Mouse (Mus musculus): ENCODE results near the gene Psen2. TPM values are rescaled to one million over a fixed set of nuclear protein-coding genes. Genes with fewer than 3 reads are reported as not detected.

Gene Psen2
- polyA plus RNA-seq, 1 experiment from 2014 or later: 20.7 TPM

GRCm38 (mm10) chr1:180247901-180248300 lies 15.3 kb downstream of the Psen2 start:
- H3K4me1 ChIP-seq (ENCODE audit: control insufficient read depth, insufficient read depth, low read length): peaks cover 9% of the 10 kb centered on the region
- no peak for ATAC-seq (ENCODE audit: insufficient read depth, low FRiP score)
- no peak overlapping the region for H3K27ac ChIP-seq (ENCODE audit: low read length)
- no peaks in the 10 kb centered on the region for H3K36me3 ChIP-seq (ENCODE audit: control insufficient read depth, insufficient read depth, low read length)
- H3K9me3 ChIP-seq (replicated peaks; ENCODE audit: control insufficient read depth, low read length): no peaks in the 10 kb centered on the region
- no peak overlapping the region for H3K4me2 ChIP-seq (ENCODE audit: low read depth, low read length)
- 74% methylated on average over 7 of the region's 7 CpGs for WGBS
- H3K27me3 ChIP-seq (ENCODE audit: control insufficient read depth, insufficient read depth, low read length): no peaks in the 10 kb centered on the region
- no peak overlapping the region for H3K9ac ChIP-seq (ENCODE audit: low read length)
- no peak overlapping the region for H3K4me3 ChIP-seq (replicated peaks; ENCODE audit: low read length)

- ATAC-seq (ENCODE audit: insufficient read depth, low FRiP score): peak; percentile 17; the same call in 1 of the 2 replicates
- 51% methylated on average over 13 of the region's 13 CpGs for WGBS
Observed at GRCm38 (mm10) chr1:180245741-180246507, 17.3 kb downstream of the Psen2 start.

GRCm38 (mm10) chr1:180231729-180232128 lies 31.5 kb downstream of the Psen2 start:
- Histone ChIP-seq H3K9ac (ENCODE audit: low read length) (no peak overlapping the region), H3K4me3 (replicated peaks; ENCODE audit: low read length) (no peak overlapping the region), H3K4me2 (ENCODE audit: low read depth, low read length) (no peak overlapping the region), H3K27me3 (ENCODE audit: control insufficient read depth, insufficient read depth, low read length) (no peaks in the 10 kb centered on the region), H3K9me3 (replicated peaks; ENCODE audit: control insufficient read depth, low read length) (no peaks in the 10 kb centered on the region), H3K27ac (ENCODE audit: low read length) (no peak overlapping the region), H3K36me3 (ENCODE audit: control insufficient read depth, insufficient read depth, low read length) (no peaks in the 10 kb centered on the region), H3K4me1 (ENCODE audit: control insufficient read depth, insufficient read depth, low read length) (peaks cover under 1% of the 10 kb centered on the region; the same call in 1 of the 2 replicates)
- no peak for ATAC-seq (ENCODE audit: insufficient read depth, low FRiP score)
- 78% methylated on average over 3 of the region's 3 CpGs for WGBS

More at GRCm38 (mm10) chr1:180245741-180246507, 17.3 kb downstream of the Psen2 start:
- no peak overlapping the region for H3K9ac ChIP-seq (ENCODE audit: low read length)
- H3K4me1 ChIP-seq (ENCODE audit: control insufficient read depth, insufficient read depth, low read length): peaks cover 9% of the 10 kb centered on the region
- no peaks in the 10 kb centered on the region for H3K9me3 ChIP-seq (replicated peaks; ENCODE audit: control insufficient read depth, low read length)
- no peak overlapping the region for H3K4me3 ChIP-seq (replicated peaks; ENCODE audit: low read length)
- H3K4me2 ChIP-seq (ENCODE audit: low read depth, low read length): no peak overlapping the region
- no peak overlapping the region for H3K27ac ChIP-seq (ENCODE audit: low read length)
- no peaks in the 10 kb centered on the region for H3K27me3 ChIP-seq (ENCODE audit: control insufficient read depth, insufficient read depth, low read length)
- no peaks in the 10 kb centered on the region for H3K36me3 ChIP-seq (ENCODE audit: control insufficient read depth, insufficient read depth, low read length)

- Histone ChIP-seq H3K27me3 (ENCODE audit: control insufficient read depth, insufficient read depth, low read length) (no peaks in the 10 kb centered on the region), H3K9ac (ENCODE audit: low read length) (no peak overlapping the region), H3K4me2 (ENCODE audit: low read depth, low read length) (no peak overlapping the region), H3K9me3 (replicated peaks; ENCODE audit: control insufficient read depth, low read length) (no peaks in the 10 kb centered on the region), H3K36me3 (ENCODE audit: control insufficient read depth, insufficient read depth, low read length) (no peaks in the 10 kb centered on the region), H3K4me3 (replicated peaks; ENCODE audit: low read length) (no peak overlapping the region), H3K4me1 (ENCODE audit: control insufficient read depth, insufficient read depth, low read length) (peaks cover 5% of the 10 kb centered on the region; the same call in 1 of the 2 replicates), H3K27ac (ENCODE audit: low read length) (no peak overlapping the region)
- 30% methylated on average over 2 of the region's 2 CpGs for WGBS
- no peak for ATAC-seq (ENCODE audit: insufficient read depth, low FRiP score)
Observed at GRCm38 (mm10) chr1:180230580-180230979, 32.7 kb downstream of the Psen2 start.

- peaks cover 7% of the 10 kb centered on the region; the same call in 1 of the 2 replicates for H3K4me1 ChIP-seq (ENCODE audit: control insufficient read depth, insufficient read depth, low read length)
- ATAC-seq (ENCODE audit: insufficient read depth, low FRiP score): no peak
- H3K36me3 ChIP-seq (ENCODE audit: control insufficient read depth, insufficient read depth, low read length): no peaks in the 10 kb centered on the region
- no peaks in the 10 kb centered on the region for H3K27me3 ChIP-seq (ENCODE audit: control insufficient read depth, insufficient read depth, low read length)
- 68% methylated on average over 7 of the region's 7 CpGs for WGBS
- no peak overlapping the region for H3K4me2 ChIP-seq (ENCODE audit: low read depth, low read length)
- no peak overlapping the region for H3K4me3 ChIP-seq (replicated peaks; ENCODE audit: low read length)
- no peak overlapping the region for H3K27ac ChIP-seq (ENCODE audit: low read length)
- no peaks in the 10 kb centered on the region for H3K9me3 ChIP-seq (replicated peaks; ENCODE audit: control insufficient read depth, low read length)
- no peak overlapping the region for H3K9ac ChIP-seq (ENCODE audit: low read length)
Observed at GRCm38 (mm10) chr1:180229906-180230305, 33.3 kb downstream of the Psen2 start.

GRCm38 (mm10) chr1:180228854-180229253 lies 34.4 kb downstream of the Psen2 start:
- Histone ChIP-seq H3K9ac (ENCODE audit: low read length) (no peak overlapping the region), H3K9me3 (replicated peaks; ENCODE audit: control insufficient read depth, low read length) (no peaks in the 10 kb centered on the region), H3K27ac (ENCODE audit: low read length) (no peak overlapping the region), H3K36me3 (ENCODE audit: control insufficient read depth, insufficient read depth, low read length) (no peaks in the 10 kb centered on the region), H3K4me3 (replicated peaks; ENCODE audit: low read length) (no peak overlapping the region), H3K4me1 (ENCODE audit: control insufficient read depth, insufficient read depth, low read length) (peaks cover 7% of the 10 kb centered on the region; the same call in 1 of the 2 replicates), H3K4me2 (ENCODE audit: low read depth, low read length) (no peak overlapping the region), H3K27me3 (ENCODE audit: control insufficient read depth, insufficient read depth, low read length) (no peaks in the 10 kb centered on the region)
- 77% methylated on average over 12 of the region's 12 CpGs for WGBS
- no peak for ATAC-seq (ENCODE audit: insufficient read depth, low FRiP score)

GRCm38 (mm10) chr1:180226766-180227165 lies 36.5 kb downstream of the Psen2 start:
- Histone ChIP-seq H3K27me3 (ENCODE audit: control insufficient read depth, insufficient read depth, low read length) (no peaks in the 10 kb centered on the region), H3K27ac (ENCODE audit: low read length) (peak overlapping the region; percentile 46; the same call in 1 of the 2 replicates), H3K4me3 (replicated peaks; ENCODE audit: low read length) (no peak overlapping the region), H3K4me1 (ENCODE audit: control insufficient read depth, insufficient read depth, low read length) (peaks cover 7% of the 10 kb centered on the region; the same call in 1 of the 2 replicates), H3K36me3 (ENCODE audit: control insufficient read depth, insufficient read depth, low read length) (no peaks in the 10 kb centered on the region), H3K9ac (ENCODE audit: low read length) (0 out of 2 replicates have a peak overlapping the region, but pooled peaks have one; percentile 65), H3K4me2 (ENCODE audit: low read depth, low read length) (peak overlapping the region; percentile 71; the same call in 1 of the 2 replicates), H3K9me3 (replicated peaks; ENCODE audit: control insufficient read depth, low read length) (no peaks in the 10 kb centered on the region)
- 72% methylated on average over 3 of the region's 3 CpGs for WGBS
- no peak for ATAC-seq (ENCODE audit: insufficient read depth, low FRiP score)

- ATAC-seq (ENCODE audit: insufficient read depth, low FRiP score): peak; percentile 56; the same call in 1 of the 2 replicates
- WGBS: 3% methylated on average over 12 of the region's 12 CpGs
- H3K9ac ChIP-seq (ENCODE audit: low read length): peak overlapping the region; percentile 65
Observed at GRCm38 (mm10) chr1:180226221-180226713, 37.0 kb downstream of the Psen2 start.

More at GRCm38 (mm10) chr1:180226221-180226713, 37.0 kb downstream of the Psen2 start:
- H3K4me3 ChIP-seq (replicated peaks; ENCODE audit: low read length): peak overlapping the region; percentile 51
- peak overlapping the region; percentile 71 for H3K4me2 ChIP-seq (ENCODE audit: low read depth, low read length)
- no peaks in the 10 kb centered on the region for H3K27me3 ChIP-seq (ENCODE audit: control insufficient read depth, insufficient read depth, low read length)
- no peaks in the 10 kb centered on the region for H3K36me3 ChIP-seq (ENCODE audit: control insufficient read depth, insufficient read depth, low read length)
- peak overlapping the region; percentile 46 for H3K27ac ChIP-seq (ENCODE audit: low read length)
- peaks cover 7% of the 10 kb centered on the region; the same call in 1 of the 2 replicates for H3K4me1 ChIP-seq (ENCODE audit: control insufficient read depth, insufficient read depth, low read length)
- no peaks in the 10 kb centered on the region for H3K9me3 ChIP-seq (replicated peaks; ENCODE audit: control insufficient read depth, low read length)
